Comparison of ENCODE assay signal across 20 mouse cellular contexts in the genomic region with DNA sequence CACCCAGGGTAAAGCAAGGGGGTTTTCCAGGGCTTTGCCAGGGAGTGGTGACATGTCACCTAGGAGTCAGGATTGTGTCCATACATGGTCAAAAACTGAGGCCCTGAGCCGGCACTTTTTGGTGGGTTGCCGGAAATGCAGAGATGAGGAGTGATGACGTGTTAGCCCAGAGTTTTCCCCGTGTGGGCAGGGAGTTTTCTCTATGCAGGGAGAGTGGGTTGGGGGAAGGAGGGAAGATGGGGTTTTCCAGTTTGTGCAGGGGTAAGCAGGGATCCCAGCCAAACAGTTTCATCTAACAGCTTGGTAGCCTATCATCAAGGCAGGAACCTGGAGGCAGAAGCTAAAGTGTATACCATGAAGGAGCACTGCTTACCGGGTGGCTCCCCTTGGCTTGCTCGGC.
"Had no signal": no experiment of that assay in that cellular context is flagged by ENCODE, and none has a peak within 500 bp of the region (broad histone marks: within the 10 kb centered on the region; RNA-seq: fewer than 3 reads in every experiment).

No protein-coding gene starts in this region.

- H3K4me3 ChIP-seq: liver, embryonic 15.5 days; lung, embryonic 15.5 days; midbrain, embryonic 10.5 days; midbrain, embryonic 12.5 days; myocyte; neural tube, embryonic 13.5 days; neural tube, embryonic 15.5 days had no signal

- H3K27ac ChIP-seq: liver, embryonic 15.5 days; lung, embryonic 15.5 days; midbrain, embryonic 10.5 days; midbrain, embryonic 12.5 days; neural tube, embryonic 13.5 days; neural tube, embryonic 15.5 days had no signal

- H3K36me3 ChIP-seq: liver, embryonic 15.5 days; lung, embryonic 15.5 days; midbrain, embryonic 10.5 days; midbrain, embryonic 12.5 days; neural tube, embryonic 13.5 days; neural tube, embryonic 15.5 days had no signal

- H3K4me1 ChIP-seq: liver, embryonic 15.5 days had no signal

- H3K27me3 ChIP-seq: liver, embryonic 15.5 days; lung, embryonic 15.5 days; midbrain, embryonic 12.5 days; neural tube, embryonic 13.5 days; neural tube, embryonic 15.5 days had no signal

- ATAC-seq: liver, postnatal 0 days; lung, postnatal 0 days; midbrain, embryonic 16.5 days had no signal

- DNase-seq: liver, postnatal 0 days; lung, adult 2 months; lung, postnatal 14 days; lung, postnatal 36 days; midbrain, embryonic 14.5 days; retina, postnatal 1 day; right cerebral cortex, postnatal 4 days; spleen, adult 18-20 months; thymus, adult 18-20 months; thymus, postnatal 14 days; thymus, postnatal 36 days had no signal
